Mouse (Mus musculus) ovary, postnatal 14 days (tissue): ENCODE measurements around the gene Hecw2.
A peak's percentile ranks its signal among the peaks of the same experiment; 100 is the strongest.

ENCODE experiments used
- DNase-seq: peaks from one replicate; pipeline ENCODE4 v3.0.0; 2022; ENCODE audit warnings: low spot score

The Hecw2 gene

GRCm38 (mm10) chr1:53829089-53829488 lies 365.9 kb downstream of the Hecw2 start:
- no peak for DNase-seq

GRCm38 (mm10) chr1:53824446-53825337 lies 370.3 kb downstream of the Hecw2 start:
- DNase-seq: no peak

- DNase-seq: peak; percentile 8
Observed at GRCm38 (mm10) chr1:53823687-53824445, 371.1 kb downstream of the Hecw2 start.

- DNase-seq: no peak
Observed at GRCm38 (mm10) chr1:53821983-53822382, 373.0 kb downstream of the Hecw2 start.

- DNase-seq: no peak
Observed at GRCm38 (mm10) chr1:53820041-53820632, 374.8 kb downstream of the Hecw2 start.

GRCm38 (mm10) chr1:53818072-53818862 lies 376.7 kb downstream of the Hecw2 start:
- no peak for DNase-seq

- DNase-seq: no peak
Observed at GRCm38 (mm10) chr1:53816353-53816752, 378.6 kb downstream of the Hecw2 start.

GRCm38 (mm10) chr1:53814077-53814705 lies 380.8 kb downstream of the Hecw2 start:
- no peak for DNase-seq

GRCm38 (mm10) chr1:53811919-53812318 lies 383.0 kb downstream of the Hecw2 start:
- no peak for DNase-seq

GRCm38 (mm10) chr1:53808229-53808628 lies 386.7 kb downstream of the Hecw2 start:
- no peak for DNase-seq

- DNase-seq: no peak
Observed at GRCm38 (mm10) chr1:53797811-53798210, 397.2 kb downstream of the Hecw2 start.

- no peak for DNase-seq
Observed at GRCm38 (mm10) chr1:53797074-53797473, 397.9 kb downstream of the Hecw2 start.

- DNase-seq: no peak
Observed at GRCm38 (mm10) chr1:53796271-53796670, 398.7 kb downstream of the Hecw2 start.

GRCm38 (mm10) chr1:53795591-53795990 lies 399.4 kb downstream of the Hecw2 start:
- no peak for DNase-seq

- DNase-seq: no peak
Observed at GRCm38 (mm10) chr1:53795081-53795480, 399.9 kb downstream of the Hecw2 start.

GRCm38 (mm10) chr1:53794279-53794678 lies 400.7 kb downstream of the Hecw2 start:
- DNase-seq: no peak

- no peak for DNase-seq
Observed at GRCm38 (mm10) chr1:53791343-53791742, 403.6 kb downstream of the Hecw2 start.

GRCm38 (mm10) chr1:53784721-53785418 lies 410.1 kb downstream of the Hecw2 start, which contains the start of gene Stk17b:
TSS of gene Stk17b (minus strand) at chr1:53785224.
- peak; percentile 81 for DNase-seq

- DNase-seq: no peak
Observed at GRCm38 (mm10) chr1:53784291-53784720, 410.7 kb downstream of the Hecw2 start.

- no peak for DNase-seq
Observed at GRCm38 (mm10) chr1:53782956-53783355, 412.0 kb downstream of the Hecw2 start.

GRCm38 (mm10) chr1:53782079-53782478 lies 412.9 kb downstream of the Hecw2 start:
- no peak for DNase-seq
